Mouse (Mus musculus) liver, adult 2 months (tissue): ENCODE measurements at regions not wholly inside any gene's neighbourhood (a gene's known extent, or its start where the extent isn't known, plus 50 kb on each side); places are given as distances from the start of the nearest gene placed in this dataset.

Source experiments
- CTCF ChIP-seq: fragments of 200-500 bp; IDR thresholded peaks from 2 replicates; pipeline ENCODE4 v1.5.1; 2011; ENCODE audit warnings: low read depth, low read length, control low read depth
- POLR2A ChIP-seq: fragments of 200-500 bp; IDR thresholded peaks from 2 replicates; pipeline ENCODE4 v1.6.1; 2011; ENCODE audit warnings: low read length, control low read depth; ENCODE audit not compliant: insufficient read depth; ENCODE audit errors: extremely low read depth

DNA sequence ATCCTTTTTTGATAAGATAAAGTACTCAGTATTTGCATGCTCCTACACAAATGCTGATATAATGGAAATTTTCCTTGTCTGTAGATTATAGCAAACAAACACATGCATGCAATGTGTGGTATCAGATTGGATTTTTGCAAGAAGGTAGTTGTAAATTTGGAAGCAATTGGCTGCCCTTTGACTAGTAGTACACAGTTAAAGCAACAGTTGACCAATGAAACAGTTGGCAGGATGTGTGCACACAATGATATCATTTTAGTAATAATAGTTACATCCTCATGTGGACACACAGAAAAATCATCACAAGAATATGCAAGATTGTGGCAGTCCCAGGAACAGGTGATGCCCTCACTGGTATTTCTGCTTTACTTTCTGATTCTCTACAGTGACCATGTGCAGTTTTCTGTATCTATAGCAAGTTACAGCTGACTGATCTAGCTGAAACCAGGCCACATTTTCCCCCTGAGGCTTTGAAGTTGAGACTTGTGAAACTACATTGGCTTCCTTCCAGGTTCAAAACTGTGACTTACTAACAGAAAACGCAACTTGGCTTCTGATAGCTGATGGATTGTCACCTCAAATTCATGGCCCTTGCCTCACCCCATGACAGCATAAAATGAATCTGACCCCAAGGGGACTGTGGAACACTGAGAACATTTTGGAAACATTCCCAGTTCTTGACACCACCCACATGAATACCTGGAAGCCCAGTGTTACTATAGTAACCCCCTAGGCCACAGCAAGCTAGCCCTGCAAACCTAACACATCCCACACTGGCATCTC is 136.3 kb upstream of the Gm37988 start:
- TF ChIP-seq POLR2A: no peak
- no peak for TF ChIP-seq CTCF
